ENCODE assay signal across 18 mouse cellular contexts in the genomic region with DNA sequence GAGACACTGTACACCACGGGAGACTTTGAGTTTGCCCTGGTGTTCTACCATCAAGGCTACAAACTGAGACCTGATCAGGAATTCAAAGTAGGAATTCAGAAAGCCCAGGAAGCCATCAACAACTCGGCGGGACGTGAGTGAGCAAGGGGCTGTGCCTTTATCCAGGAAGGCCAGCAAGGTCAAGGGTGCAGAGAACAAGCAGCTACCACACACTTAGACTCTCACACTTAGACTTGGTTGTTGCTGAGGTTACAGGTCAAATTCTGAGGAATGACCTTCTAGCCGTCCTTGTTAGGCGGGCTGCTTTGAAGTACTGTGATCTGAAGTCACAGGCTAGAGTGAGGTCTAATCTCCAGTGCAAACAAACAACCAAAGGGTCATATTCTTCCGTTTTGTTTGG. TPM values are rescaled to one million over a fixed set of nuclear protein-coding genes. Genes with fewer than 3 reads are reported as not detected.
DNase-seq lines count a peak whose midpoint lies in the region; TF ChIP-seq lines count a peak whose summit lies in the region.
"Had no signal": no experiment of that assay in that cellular context is flagged by ENCODE, and none has a peak within 500 bp of the region (broad histone marks: within the 10 kb centered on the region; RNA-seq: fewer than 3 reads in every experiment).

No protein-coding gene starts in this region.

- TF ChIP-seq POLR2A in ES-Bruce4 (IDR thresholded peaks at IDR 0.05; ENCODE audit: insufficient read depth, low read length) = no peak

- TF ChIP-seq EP300 in ES-Bruce4 (IDR thresholded peaks at IDR 0.05; ENCODE audit: insufficient read depth, low read depth, low read length) = peak; percentile 80; the same call in 1 of the 2 replicates

- H3K27me3 ChIP-seq in ES-Bruce4 (ENCODE audit: control insufficient read depth, insufficient read depth, low read length, poor library complexity, severe bottlenecking) = no peaks in the 10 kb centered on the region
- H3K27me3 ChIP-seq: embryonic facial prominence, embryonic 15.5 days; heart, embryonic 13.5 days; hindbrain, embryonic 15.5 days had no signal

- DNase-seq in embryo, embryonic 10 days (ENCODE audit: low spot score) = peak; percentile 23
- no peak for DNase-seq in embryo, embryonic 11 days
- DNase-seq in ES-E14 (ENCODE audit: low read depth, low spot score) = peak; percentile 69
- no peak for DNase-seq in urinary bladder, adult 18-20 months (ENCODE audit: low spot score in 2 of 2)
- no peak for DNase-seq in kidney, adult 11 months
- DNase-seq: adrenal gland, postnatal 10 days; cerebellum, adult 2 months; cerebellum, postnatal 14 days; gastrocnemius, postnatal 36 days; heart, adult 11 months; heart, postnatal 36 days; kidney, adult 8-10 months had no signal

- H3K9me3 ChIP-seq in ES-Bruce4 (replicated peaks; ENCODE audit: control insufficient read depth, insufficient read depth, low read length, poor library complexity, severe bottlenecking) (no peaks in the 10 kb centered on the region), ES-E14 (ENCODE audit: control insufficient read depth, insufficient read depth, low read depth, low read length) (no peaks in the 10 kb centered on the region)
- H3K9me3 ChIP-seq: embryonic facial prominence, embryonic 15.5 days; forebrain, embryonic 10.5 days; heart, embryonic 13.5 days; hindbrain, embryonic 15.5 days had no signal

- H3K9ac ChIP-seq in ES-Bruce4 (ENCODE audit: low read depth, poor library complexity, severe bottlenecking) (no peak overlapping the region), ES-E14 (ENCODE audit: insufficient read depth, low read depth, low read length, poor library complexity, severe bottlenecking) (no peak overlapping the region)
- H3K9ac ChIP-seq: embryonic facial prominence, embryonic 15.5 days; heart, embryonic 13.5 days; hindbrain, embryonic 15.5 days had no signal

- H3K4me1 ChIP-seq in ES-Bruce4 (ENCODE audit: control insufficient read depth, insufficient read depth, low read length) (peaks cover 2% of the 10 kb centered on the region), ES-E14 (ENCODE audit: control insufficient read depth in 2 of 2, insufficient read depth in 2 of 2, low read length in 2 of 2, poor library complexity in 1 of 2) (peaks cover 5 to 16% of the 10 kb centered on the region in 2 experiments; a peak in 3 of 4 replicates)
- H3K4me1 ChIP-seq: heart, embryonic 13.5 days; hindbrain, embryonic 15.5 days had no signal

- no peak for TF ChIP-seq CTCF in ES-Bruce4 (IDR thresholded peaks at IDR 0.05; ENCODE audit: low read depth, low read length)

- H3K27ac ChIP-seq in ES-Bruce4 (ENCODE audit: insufficient read depth, low read length) (peak overlapping the region; percentile 42; the same call in 1 of the 2 replicates), ES-E14 (ENCODE audit: insufficient read depth, low read depth, low read length, poor library complexity, severe bottlenecking) (peak overlapping the region; percentile 72; the same call in 1 of the 2 replicates)
- H3K27ac ChIP-seq: embryonic facial prominence, embryonic 15.5 days; forebrain, embryonic 10.5 days; heart, embryonic 13.5 days; hindbrain, embryonic 15.5 days had no signal

- H3K4me3 ChIP-seq in ES-Bruce4 (ENCODE audit: low read depth, low read length) (no peak overlapping the region), ES-E14 (ENCODE audit: insufficient read depth in 1 of 2, low read depth in 1 of 2, low read length in 2 of 2, poor library complexity in 1 of 2, severe bottlenecking in 1 of 2) (no peak overlapping the region)
- H3K4me3 ChIP-seq: embryonic facial prominence, embryonic 15.5 days; erythroblast, embryonic 14.5 days; forebrain, embryonic 10.5 days; heart, embryonic 13.5 days; hindbrain, embryonic 15.5 days had no signal

- in situ Hi-C loops in ES-E14 (cut with MboI; ENCODE audit: low sequenced_read_pairs in 2 of 2, unreplicated experiment in 2 of 2) = no loop called here

- H3K36me3 ChIP-seq in ES-Bruce4 (ENCODE audit: control insufficient read depth, insufficient read depth, low read length, poor library complexity, severe bottlenecking) (no peaks in the 10 kb centered on the region), ES-E14 (ENCODE audit: control insufficient read depth, insufficient read depth, low read length, poor library complexity, severe bottlenecking) (no peaks in the 10 kb centered on the region)
- H3K36me3 ChIP-seq: embryonic facial prominence, embryonic 15.5 days; forebrain, embryonic 10.5 days; heart, embryonic 13.5 days; hindbrain, embryonic 15.5 days had no signal

TF ChIP-seq in ES-E14, 5 proteins besides CTCF, POLR2A, EP300 and RAD21:
- TF ChIP-seq ZC3H11A (IDR thresholded peaks at IDR 0.05; ENCODE audit: borderline replicate concordance, low read depth, low read length) (no peak), CHD2 (IDR thresholded peaks at IDR 0.05; ENCODE audit: low read depth, low read length) (no peak), HCFC1 (IDR thresholded peaks at IDR 0.05; ENCODE audit: borderline replicate concordance, insufficient read depth, low read length) (no peak), ZNF384 (IDR thresholded peaks at IDR 0.05; ENCODE audit: low read depth, low read length) (no peak), MAFK (IDR thresholded peaks at IDR 0.05; ENCODE audit: insufficient read depth, low read depth, low read length) (no peak)

RNA-seq across cellular contexts. Expression of a gene that starts 14.1 kb away (rescaled TPM):
- 2.5 and 3.4 TPM in 2 replicates for polyA plus RNA-seq in ES-Bruce4 (2011; ENCODE audit: insufficient read depth, insufficient read length, low read depth, missing spikeins)
- total RNA-seq in ES-E14 (2012; rRNA removed) = 2.3 and 3.4 TPM in 2 replicates
- polyA plus RNA-seq: erythroblast, embryonic 14.5 days had no signal

RNA-seq across cellular contexts. Expression of a gene that starts 15.2 kb away (rescaled TPM):
- polyA plus RNA-seq in ES-Bruce4 (2011; ENCODE audit: insufficient read depth, insufficient read length, low read depth, missing spikeins) = 6.9 and 7.5 TPM in 2 replicates
- 9.4 and 11.9 TPM in 2 replicates for total RNA-seq in ES-E14 (2012; rRNA removed)

RNA-seq across cellular contexts. Expression of a gene that starts 31.7 kb away (rescaled TPM):
- polyA plus RNA-seq in ES-Bruce4 (2011; ENCODE audit: insufficient read depth, insufficient read length, low read depth, missing spikeins) = 225 and 232 TPM in 2 replicates
- total RNA-seq in ES-E14 (2012; rRNA removed) = 202 and 209 TPM in 2 replicates

RNA-seq across cellular contexts. Expression of a gene that starts 59.6 kb away (rescaled TPM):
- polyA plus RNA-seq in ES-Bruce4 (2011; ENCODE audit: insufficient read depth, insufficient read length, low read depth, missing spikeins) = 29.1 and 30.0 TPM in 2 replicates
- 27.3 and 30.7 TPM in 2 replicates for total RNA-seq in ES-E14 (2012; rRNA removed)

Comparison
In these comparisons a context has a peak if more than half of its experiments do, and no peak if none do; other contexts are left out.
1. DNase-seq: peak in embryo, embryonic 10 days (single experiment) and ES-E14 (single experiment); none in embryo, embryonic 11 days (single experiment), urinary bladder, adult 18-20 months (0 of 2) and kidney, adult 11 months (single experiment).